Mouse (Mus musculus) splenic B cell, adult 2 months (primary cell): ENCODE measurements around the gene Tcf7l2.

Source experiments
- DNase-seq: peaks from one replicate; pipeline ENCODE4 v3.0.0-alpha.2; 2011; ENCODE audit warnings: low read depth, low spot score
- H3K27me3 ChIP-seq: 2 replicates; pipeline ENCODE4 v1.6.1; 2012; ENCODE audit warnings: mild to moderate bottlenecking, low read length, moderate library complexity, mixed read lengths; ENCODE audit not compliant: control insufficient read depth, poor library complexity, insufficient read depth, severe bottlenecking
- H3K36me3 ChIP-seq: 2 replicates; pipeline ENCODE4 v1.6.1; 2012; ENCODE audit warnings: mild to moderate bottlenecking, low read length, moderate library complexity, mixed read lengths; ENCODE audit not compliant: control insufficient read depth, poor library complexity, insufficient read depth, severe bottlenecking

The Tcf7l2 gene

GRCm38 (mm10) chr19:55938254-55939046 lies 196.8 kb downstream of the Tcf7l2 start:
- no peak for DNase-seq
- Histone ChIP-seq H3K27me3 (no peaks in the 10 kb centered on the region), H3K36me3 (no peaks in the 10 kb centered on the region)

GRCm38 (mm10) chr19:55939090-55939489 lies 197.5 kb downstream of the Tcf7l2 start:
- no peaks in the 10 kb centered on the region for H3K27me3 ChIP-seq
- DNase-seq: no peak
- H3K36me3 ChIP-seq: no peaks in the 10 kb centered on the region

DNA sequence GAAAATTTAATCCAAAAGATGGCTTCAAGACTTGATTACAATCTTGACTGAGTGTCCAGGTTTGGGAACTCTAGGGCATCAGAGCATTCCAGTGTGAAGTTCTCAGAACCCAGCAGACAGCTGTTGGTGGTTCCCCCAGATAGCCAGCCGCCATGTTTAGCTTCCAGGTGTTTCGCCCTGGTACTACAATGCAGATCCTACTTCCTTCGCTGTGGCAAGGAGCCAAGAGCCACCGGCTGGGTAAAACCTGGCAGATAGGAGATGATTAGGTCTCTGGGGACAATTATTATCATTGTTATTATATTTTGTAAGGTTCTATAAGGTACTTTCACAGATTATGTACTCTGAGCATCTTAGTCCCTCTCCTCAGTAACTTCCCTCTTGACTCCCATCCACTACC lies 198.1 kb downstream of the Tcf7l2 start:
- Histone ChIP-seq H3K36me3 (no peaks in the 10 kb centered on the region), H3K27me3 (no peaks in the 10 kb centered on the region)
- no peak for DNase-seq

- Histone ChIP-seq H3K36me3 (no peaks in the 10 kb centered on the region), H3K27me3 (no peaks in the 10 kb centered on the region)
- DNase-seq: no peak
Observed at GRCm38 (mm10) chr19:55940538-55941252, 199.1 kb downstream of the Tcf7l2 start.

- no peak for DNase-seq
- H3K27me3 ChIP-seq: no peaks in the 10 kb centered on the region
- H3K36me3 ChIP-seq: no peaks in the 10 kb centered on the region
Observed at GRCm38 (mm10) chr19:55941253-55942125, 199.9 kb downstream of the Tcf7l2 start.

DNA sequence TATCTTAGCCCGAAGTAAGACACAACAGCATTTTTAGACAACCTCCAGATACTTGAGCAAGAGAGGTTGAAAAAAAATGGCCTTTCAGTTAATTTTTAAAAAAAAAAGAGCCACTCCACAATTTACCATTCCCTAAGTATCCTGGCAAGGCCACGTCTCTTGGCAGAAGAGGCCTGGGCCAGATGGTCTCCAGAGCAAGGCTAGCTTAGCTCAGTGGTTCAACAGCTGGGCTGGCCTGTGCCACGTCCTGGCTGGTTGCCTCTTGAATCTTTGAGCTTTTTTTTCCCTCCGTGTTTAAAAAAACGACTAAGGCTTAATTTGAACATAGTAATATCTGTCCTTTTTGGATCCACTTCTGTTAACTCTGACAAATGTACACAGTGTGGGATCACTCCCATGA lies 209.8 kb downstream of the Tcf7l2 start:
- Histone ChIP-seq H3K36me3 (no peaks in the 10 kb centered on the region), H3K27me3 (no peaks in the 10 kb centered on the region)
- no peak for DNase-seq

- Histone ChIP-seq H3K36me3 (no peaks in the 10 kb centered on the region), H3K27me3 (no peaks in the 10 kb centered on the region)
- DNase-seq: no peak
Observed at GRCm38 (mm10) chr19:55953207-55953606, 211.6 kb downstream of the Tcf7l2 start.

DNA sequence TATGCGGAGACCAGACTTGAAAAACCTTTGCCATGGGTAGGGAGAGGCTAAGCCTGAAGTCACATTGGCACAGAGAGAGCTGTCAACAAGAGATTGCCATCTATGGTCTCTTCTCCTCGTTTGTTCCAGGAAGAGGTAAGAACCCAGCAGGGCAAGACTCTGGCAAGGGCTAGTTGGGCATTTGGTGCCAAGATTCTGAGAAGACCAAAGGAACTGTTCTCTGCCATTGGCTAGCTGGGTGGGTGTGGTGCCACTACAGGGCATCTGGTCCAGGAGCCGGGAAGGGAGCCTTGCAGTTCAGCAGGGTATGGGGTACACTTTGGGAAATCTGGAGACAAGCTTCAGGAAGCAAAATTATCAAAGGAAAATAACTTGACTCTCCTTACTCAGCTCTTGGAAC lies 213.5 kb downstream of the Tcf7l2 start:
- no peaks in the 10 kb centered on the region for H3K36me3 ChIP-seq
- no peaks in the 10 kb centered on the region for H3K27me3 ChIP-seq
- no peak for DNase-seq

- Histone ChIP-seq H3K36me3 (no peaks in the 10 kb centered on the region), H3K27me3 (no peaks in the 10 kb centered on the region)
- DNase-seq: no peak
Observed at GRCm38 (mm10) chr19:55956745-55957144, 215.1 kb downstream of the Tcf7l2 start.

DNA sequence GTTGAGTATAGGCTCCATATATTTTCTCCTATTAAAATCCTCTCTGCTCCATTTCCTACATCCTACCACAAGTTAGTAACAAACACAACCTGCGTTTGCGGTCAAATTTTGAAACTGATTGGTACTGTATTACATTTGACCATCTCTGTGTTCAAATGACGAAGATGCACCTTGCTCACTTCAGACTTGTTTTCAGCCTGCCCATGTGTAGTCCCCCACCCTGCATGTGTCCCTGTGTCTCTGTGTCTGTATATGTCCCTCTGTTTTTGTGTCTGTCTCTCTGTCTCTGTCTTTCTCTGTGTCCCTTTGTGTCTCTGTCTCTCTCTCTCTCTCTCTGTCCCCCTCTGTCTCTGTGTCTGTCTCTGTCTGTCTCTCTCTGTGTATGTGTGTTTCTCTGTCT lies 222.8 kb downstream of the Tcf7l2 start:
- Histone ChIP-seq H3K36me3 (no peaks in the 10 kb centered on the region), H3K27me3 (no peaks in the 10 kb centered on the region)
- no peak for DNase-seq

DNA sequence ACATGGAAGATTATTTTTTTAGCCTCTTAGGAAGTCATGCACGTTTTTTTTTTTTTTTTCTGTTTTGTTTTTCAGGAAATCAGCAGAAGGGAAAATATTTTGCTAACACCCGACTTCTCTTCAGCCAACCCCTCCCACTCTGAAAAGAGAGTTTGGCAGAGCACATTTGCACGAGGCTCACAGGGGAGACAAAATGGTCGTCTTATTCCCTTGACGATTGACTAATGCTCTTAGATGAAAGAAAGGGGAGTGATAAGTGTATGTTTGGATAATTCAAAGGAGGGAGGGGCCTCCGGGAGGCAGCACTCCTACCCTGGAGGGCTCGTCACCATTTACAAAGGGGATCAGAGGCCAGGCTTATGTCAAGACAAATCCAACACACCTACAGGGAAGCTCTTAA lies 224.4 kb downstream of the Tcf7l2 start:
- Histone ChIP-seq H3K36me3 (no peaks in the 10 kb centered on the region), H3K27me3 (no peaks in the 10 kb centered on the region)
- DNase-seq: no peak

- H3K27me3 ChIP-seq: no peaks in the 10 kb centered on the region
- no peaks in the 10 kb centered on the region for H3K36me3 ChIP-seq
- no peak for DNase-seq
Observed at GRCm38 (mm10) chr19:55969929-55970531, 228.4 kb downstream of the Tcf7l2 start.

DNA sequence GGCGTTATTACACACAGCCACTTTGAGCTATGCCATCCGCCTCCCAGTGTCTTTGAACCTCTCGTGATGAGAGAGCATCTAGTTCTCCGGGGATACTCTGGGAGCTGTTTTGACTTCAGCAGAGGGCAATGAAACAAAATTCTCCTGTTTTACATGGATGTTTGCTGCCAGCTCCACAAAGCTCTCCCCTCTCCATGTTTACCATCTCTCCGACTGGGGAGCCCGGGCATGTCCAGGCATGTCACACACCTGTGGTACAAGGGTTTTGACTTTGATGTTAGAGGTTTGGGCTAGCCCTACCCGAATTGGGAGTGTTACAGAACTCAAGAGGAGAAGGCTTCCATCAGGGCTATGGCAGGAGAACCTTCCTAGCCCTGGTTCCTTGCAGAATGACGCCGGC lies 234.5 kb downstream of the Tcf7l2 start:
- Histone ChIP-seq H3K27me3 (no peaks in the 10 kb centered on the region), H3K36me3 (no peaks in the 10 kb centered on the region)
- no peak for DNase-seq
